Mouse (Mus musculus) MEL (cell line): Measurements from ENCODE around the gene Mrpl35.

Source experiments
- CTCF ChIP-seq, 3 experiments: IDR thresholded peaks in 2 of 3; conservative IDR thresholded peaks in 1 of 3; 2 replicates each; pipeline ENCODE4 v1.5.1; 2011 to 2012; ENCODE audit warnings: low read length in 3 of 3, low read depth in 2 of 3, mild to moderate bottlenecking in 2 of 3, improper control_type of control experiment in 1 of 3, inconsistent platforms in 1 of 3, mixed read lengths in 1 of 3, moderate library complexity in 1 of 3; ENCODE audit not compliant: control insufficient read depth in 1 of 3, insufficient read depth in 1 of 3, poor library complexity in 1 of 3, severe bottlenecking in 1 of 3
- E2F4 ChIP-seq: IDR thresholded peaks from 2 replicates; pipeline ENCODE4 v1.6.1; 2011; ENCODE audit warnings: low read depth, low read length, improper control_type of control experiment, borderline replicate concordance
- ELF1 ChIP-seq: IDR thresholded peaks from 2 replicates; pipeline ENCODE4 v1.6.1; 2014; ENCODE audit warnings: low read depth, mild to moderate bottlenecking, inconsistent platforms, low read length, improper control_type of control experiment, moderate library complexity

- TF ChIP-seq ELF1 (no peak), E2F4 (no peak), CTCF (IDR thresholded peaks at IDR 0.05 in 2 of 3, conservative IDR thresholded peaks at IDR 0.05 in 1 of 3; ENCODE audit: control insufficient read depth in 1 of 3, insufficient read depth in 1 of 3, low read depth in 2 of 3, low read length in 3 of 3, poor library complexity in 1 of 3, severe bottlenecking in 1 of 3) (no peak)
These were observed 25.1 kb downstream of the Mrpl35 start for GRCm38 (mm10) chr6:71801714-71802094.
